Mouse (Mus musculus) urinary bladder, postnatal 10 days (tissue): ENCODE data around the gene Mms19.
"Not testable (repeated sequence)": the region's sequence is repeated elsewhere in the genome, so short reads cannot be mapped to it uniquely, and the experiment has no call there.

Experiments used
- DNase-seq: peaks from one replicate; pipeline ENCODE4 v3.0.0; 2022; ENCODE audit warnings: low spot score

Gene Mms19

DNA sequence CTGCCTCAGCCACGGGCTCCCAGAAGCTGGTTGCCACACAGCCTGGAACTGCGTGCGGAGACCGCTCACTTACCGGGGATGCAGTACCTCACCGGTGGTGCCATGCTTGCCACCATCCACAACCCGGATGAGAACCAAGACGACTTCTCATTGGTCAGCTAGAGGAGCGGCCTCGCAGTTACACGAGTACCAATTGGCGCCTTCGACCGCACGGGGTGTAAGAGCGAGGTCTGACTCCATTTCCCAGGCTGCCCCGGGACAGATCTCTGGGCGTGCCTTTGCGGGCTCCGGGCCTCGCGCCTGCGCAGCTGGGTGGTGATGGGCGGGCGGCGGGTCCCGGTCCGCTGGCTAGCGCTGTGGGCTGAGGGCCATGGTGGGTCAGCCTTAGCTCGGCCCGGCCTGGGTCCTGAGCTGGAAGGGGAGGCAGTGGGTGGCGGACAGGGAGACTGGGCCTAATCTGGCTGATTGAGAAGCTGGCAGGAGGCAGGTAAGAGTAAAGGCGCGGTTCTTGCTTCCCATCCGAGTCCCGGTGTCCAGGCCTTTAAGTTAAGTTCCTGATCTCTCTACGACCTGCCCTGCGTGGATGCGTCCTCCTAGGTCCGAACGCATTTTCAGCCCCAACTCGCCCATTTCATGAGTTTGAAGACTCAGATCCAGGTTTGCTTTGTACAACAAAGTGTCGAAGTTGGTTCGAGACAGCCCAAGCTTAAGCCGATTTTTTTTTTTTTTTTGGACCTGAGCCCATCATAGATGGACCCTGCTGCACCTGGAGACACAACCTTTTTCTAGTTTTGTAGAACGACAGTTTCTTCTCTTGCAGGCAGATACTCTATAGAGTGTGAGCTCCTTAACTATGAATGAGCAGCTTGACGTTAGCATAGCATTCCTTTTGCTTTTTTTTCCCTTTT, 47.5 kb downstream of the Mms19 start, which contains the start of the genes Exosc1 and Zdhhc16:
Exosc1 (minus strand) TSS at position 245 of the 908 bp plus-strand sequence.
Zdhhc16 (plus strand) TSS at position 302 of the 908 bp plus-strand sequence.
- DNase-seq: peak; percentile 87

DNA sequence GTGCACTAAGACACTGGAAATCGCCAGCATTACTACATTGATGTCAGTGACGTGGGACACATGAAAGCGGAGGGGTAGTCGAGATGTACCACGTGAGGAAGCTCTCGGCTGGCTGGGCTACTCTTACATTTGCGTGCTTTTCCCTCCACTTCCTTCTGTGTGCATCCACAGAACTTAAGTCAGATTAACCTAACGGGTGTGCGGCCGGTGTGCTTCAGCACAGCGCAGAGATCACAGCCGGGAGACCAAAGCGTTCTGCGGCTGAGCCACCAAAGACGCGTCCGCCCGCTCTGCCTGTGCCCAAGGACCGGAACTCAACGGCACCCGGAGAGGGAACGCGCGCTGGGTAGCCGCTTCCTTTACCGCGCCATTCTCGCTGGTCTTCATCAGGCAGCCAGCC, 48.3 kb downstream of the Mms19 start:
- DNase-seq: no peak

- DNase-seq: no peak
These were observed 60.4 kb downstream of the Mms19 start for GRCm38 (mm10) chr19:41920412-41921067.

GRCm38 (mm10) chr19:41919471-41919870, 61.5 kb downstream of the Mms19 start:
- no peak for DNase-seq

GRCm38 (mm10) chr19:41916853-41917252, 64.1 kb downstream of the Mms19 start:
- no peak for DNase-seq

GRCm38 (mm10) chr19:41915294-41915693, 65.7 kb downstream of the Mms19 start:
- no peak for DNase-seq

- DNase-seq: not testable (repeated sequence)
These were observed 66.4 kb downstream of the Mms19 start for GRCm38 (mm10) chr19:41914592-41914882.

DNA sequence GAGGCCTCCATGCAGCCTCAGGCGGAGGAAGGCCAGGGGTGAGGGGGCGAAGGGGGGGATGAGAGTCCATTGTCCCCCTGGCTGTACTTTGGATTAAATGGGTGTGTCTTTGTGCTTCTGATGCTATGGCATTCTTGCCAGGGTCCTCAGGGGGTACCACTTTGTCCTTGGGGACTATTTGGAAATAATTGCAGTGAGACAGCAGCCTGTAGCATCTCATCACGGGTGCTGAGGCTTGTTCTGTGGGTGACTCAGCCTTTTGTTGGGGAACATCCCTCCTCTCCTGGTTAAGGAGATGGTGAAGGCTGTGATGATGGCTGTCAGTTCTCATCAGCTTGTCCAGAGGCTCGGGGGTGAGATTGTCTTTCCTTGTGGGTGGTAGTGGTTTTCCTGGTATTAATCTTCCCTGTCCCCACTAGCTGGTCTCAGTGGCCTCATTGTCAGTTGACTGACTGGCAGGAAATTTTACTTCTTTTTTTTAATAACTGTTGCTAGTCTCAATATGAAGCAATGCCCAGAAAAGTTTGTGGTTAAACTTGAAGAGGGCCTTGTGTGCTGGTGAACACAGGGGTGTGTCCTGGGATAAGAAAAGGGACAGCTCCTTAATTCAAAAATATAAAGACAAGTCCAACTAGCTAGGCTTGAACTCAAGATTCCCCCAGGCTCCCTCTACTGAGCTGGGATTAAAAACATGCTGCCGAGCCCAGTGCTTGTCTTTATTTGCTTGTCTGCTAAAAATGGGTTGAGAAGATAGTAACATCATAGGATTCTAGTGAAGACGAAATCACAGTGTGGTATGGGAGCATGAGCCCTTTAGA, 67.0 kb downstream of the Mms19 start:
- no peak for DNase-seq

DNA sequence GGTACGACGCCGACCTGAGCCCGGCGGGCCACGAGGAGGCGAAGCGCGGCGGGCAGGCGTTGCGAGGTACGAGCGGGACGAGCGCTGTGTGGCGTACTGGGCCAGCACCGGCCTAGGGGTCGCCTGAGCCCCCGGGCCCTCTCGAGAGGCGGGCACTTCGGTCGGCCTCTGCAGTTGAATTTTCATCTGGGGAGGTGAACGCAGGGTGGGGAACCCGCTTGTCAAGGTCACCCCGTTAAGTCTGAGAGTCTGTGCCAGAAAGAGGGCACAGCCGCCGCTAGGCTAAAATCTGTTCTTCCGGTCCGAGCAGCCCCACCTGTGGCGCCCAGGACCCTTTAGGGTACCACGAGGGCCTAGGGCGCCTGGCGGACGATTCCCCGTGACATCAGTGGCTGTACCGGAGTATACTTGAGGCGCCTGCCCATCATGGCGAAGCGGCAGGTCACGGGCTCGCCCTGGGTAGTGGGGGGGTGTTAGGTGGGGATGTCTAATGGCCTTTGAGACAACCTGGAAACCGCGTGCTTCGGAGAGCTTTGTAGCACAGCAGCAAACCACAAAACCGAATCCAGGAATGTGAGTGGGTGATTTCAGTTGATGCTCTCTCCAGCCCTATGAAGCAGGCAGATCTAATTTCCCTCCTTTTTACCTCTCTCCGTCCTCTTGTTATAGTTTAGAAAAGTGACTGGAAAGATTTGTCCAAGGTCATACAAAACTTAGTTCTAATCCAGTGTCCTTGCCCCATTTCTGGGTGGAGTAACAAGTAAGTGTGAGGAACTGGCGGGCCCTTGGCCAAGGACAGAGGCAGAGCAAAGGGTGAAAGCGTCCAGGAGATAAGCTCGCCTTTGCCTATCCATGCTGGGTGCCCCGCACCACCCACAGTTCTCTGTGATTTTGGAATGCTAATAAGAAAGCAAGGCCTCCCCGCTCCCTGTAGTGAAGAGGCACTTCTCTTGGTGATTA, 68.6 kb downstream of the Mms19 start:
- DNase-seq: no peak

- DNase-seq: peak; percentile 84
These were observed 69.5 kb downstream of the Mms19 start, which contains the start of gene Pgam1 for GRCm38 (mm10) chr19:41911178-41912073. TSS of gene Pgam1 (plus strand) at chr19:41911923.

GRCm38 (mm10) chr19:41910396-41910795, 70.6 kb downstream of the Mms19 start:
- DNase-seq: no peak

DNA sequence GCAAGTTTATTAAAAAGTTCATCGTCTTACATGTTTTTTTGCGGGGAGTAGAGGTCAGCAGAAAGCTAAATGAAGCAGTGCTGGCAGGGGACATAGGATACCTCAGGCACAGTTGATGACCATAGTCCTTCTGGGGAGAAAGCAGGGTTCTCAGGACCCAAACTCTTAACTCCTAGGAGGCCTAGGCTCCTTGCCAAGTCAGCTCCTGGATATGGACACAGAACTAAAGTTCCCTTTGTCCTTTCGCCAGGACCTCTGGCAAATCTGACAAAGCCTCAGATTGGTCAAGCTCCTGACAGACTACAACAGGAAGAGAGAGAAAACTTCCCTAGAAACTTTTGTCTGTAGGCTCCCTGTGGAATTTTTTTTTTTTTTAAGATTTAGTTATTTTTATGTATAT, 72.2 kb downstream of the Mms19 start:
- no peak for DNase-seq

DNA sequence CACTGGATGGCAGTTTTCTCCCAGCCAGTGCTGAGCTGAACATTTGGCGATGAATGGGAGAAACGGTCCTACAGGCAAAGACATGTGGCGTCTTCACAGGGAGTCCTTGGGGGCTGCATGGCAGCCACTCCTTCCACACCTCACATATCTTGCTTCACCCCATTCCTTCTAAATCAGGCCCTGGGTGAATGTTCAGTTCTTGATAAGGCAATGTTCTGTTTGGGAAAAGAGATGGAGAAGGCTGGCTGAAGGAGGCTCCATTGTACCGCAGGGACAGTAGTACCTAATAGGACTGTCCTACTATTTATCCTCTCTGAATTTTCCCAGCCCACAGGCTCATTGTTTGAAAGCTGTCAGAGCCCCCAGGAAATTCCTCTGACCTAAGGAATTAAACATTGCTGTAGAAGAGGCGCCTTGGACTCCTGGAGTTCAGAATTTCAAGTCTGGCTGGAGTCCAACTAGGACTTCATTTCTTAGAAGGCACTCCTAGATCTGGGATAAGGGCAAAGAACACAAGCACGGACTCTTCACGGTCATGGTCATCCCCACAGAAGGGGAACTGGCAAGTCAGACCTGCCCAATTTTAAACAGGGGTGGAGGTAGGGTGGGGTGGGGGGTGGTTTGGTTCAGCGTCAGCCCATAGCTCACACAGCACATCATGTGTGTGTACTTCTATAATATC, 73.7 kb downstream of the Mms19 start:
- no peak for DNase-seq

GRCm38 (mm10) chr19:41906311-41907078, 74.5 kb downstream of the Mms19 start:
- no peak for DNase-seq

DNA sequence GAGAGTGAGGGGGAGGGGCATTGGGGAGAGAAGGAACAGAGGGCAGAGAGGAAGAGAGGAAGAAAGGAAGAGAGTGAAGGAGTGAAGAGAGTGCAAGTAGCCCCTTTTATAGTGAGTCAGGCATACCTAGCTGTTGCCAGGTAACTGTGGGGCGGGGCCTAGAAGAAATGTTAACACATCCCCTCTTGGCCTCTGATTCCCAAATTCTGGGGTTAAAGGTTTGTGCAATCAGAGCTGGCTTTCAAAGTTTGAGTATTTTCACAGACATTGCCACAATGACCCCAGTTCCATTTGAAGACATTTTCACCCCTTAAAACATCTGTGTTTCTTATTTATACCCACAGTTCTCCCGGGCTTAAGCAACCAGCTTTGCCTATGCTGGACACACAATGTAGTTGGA, 75.7 kb downstream of the Mms19 start:
- no peak for DNase-seq

DNA sequence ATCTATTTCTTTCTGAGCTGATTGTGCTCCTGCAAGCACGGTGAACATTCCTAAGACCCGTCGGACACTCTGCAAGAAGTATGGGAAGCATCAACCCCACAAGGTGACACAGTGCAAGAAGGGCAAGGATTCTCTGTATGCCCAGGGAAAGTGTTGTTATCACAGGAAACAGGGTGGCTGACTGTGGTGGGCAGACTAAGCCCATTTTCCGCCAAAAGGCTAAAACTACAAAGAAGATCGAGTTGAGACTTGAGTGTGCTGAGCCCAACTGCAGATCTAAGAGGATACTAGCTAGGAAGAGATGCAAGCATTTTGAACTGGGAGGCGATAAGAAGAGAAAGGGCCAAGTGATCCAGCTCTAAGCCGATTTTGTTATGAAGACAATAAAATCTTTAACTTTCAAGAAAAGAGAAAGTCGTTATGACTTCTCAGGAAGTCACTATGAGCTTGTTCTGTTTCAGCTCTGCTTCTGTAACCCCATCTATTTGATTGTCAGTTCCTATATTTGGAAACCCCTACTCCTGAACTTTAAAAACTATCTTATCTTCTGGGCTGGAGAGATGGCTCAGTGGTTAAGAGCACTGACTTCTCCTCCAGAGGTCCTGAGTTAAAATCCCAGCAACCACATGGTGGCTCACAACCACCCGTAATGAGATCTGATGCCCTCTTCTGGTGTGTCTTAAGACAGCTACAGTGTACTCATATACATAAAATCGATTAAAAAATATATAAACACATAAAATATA, 77.9 kb downstream of the Mms19 start:
- DNase-seq: no peak

- no peak for DNase-seq
These were observed 79.3 kb downstream of the Mms19 start for GRCm38 (mm10) chr19:41901696-41902095.

GRCm38 (mm10) chr19:41900495-41901090, 80.4 kb downstream of the Mms19 start:
- no peak for DNase-seq
